Mouse (Mus musculus) G1E-ER4 (cell line): ENCODE measurements around the gene Stim1. TPM values are rescaled to one million over a fixed set of nuclear protein-coding genes. Genes with fewer than 3 reads are reported as not detected.

Source experiments
- GATA1 ChIP-seq: IDR thresholded peaks from one replicate; pipeline ENCODE4 v1.8.0; 2012; ENCODE audit warnings: low read length, inconsistent platforms
- polyA plus RNA-seq: library from polyadenylated mRNA; stranded (reverse); fragments of >175 nt; gene quantifications from 2 replicates; pipeline ENCODE4 v1.2.3, GENCODE M21; 2012

Stim1 gene
- polyA plus RNA-seq, 1 experiment: 16.1 TPM

GRCm38 (mm10) chr7:102314107-102314506 is 46.5 kb downstream of the Stim1 start:
- no peak for TF ChIP-seq GATA1

DNA sequence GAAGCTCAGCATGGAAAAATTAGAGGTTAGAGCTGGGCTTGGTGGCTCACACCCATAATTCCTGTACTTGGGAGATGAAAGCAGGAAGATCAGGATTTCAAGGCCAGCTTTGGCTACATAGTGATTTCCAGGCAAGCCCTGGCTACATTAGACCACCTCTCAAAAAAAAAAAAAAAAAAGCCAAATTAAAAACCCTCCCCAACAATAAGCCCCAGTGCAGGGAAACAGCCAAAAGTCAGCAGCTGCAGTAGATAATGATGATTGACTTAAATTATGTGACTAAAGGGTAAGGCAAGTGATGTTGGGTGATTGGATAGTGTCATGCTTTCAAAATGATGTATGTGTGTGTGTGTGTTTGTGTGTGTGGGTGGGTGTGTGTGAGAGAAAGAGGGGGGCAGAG is 47.3 kb downstream of the Stim1 start:
- TF ChIP-seq GATA1: no peak

DNA sequence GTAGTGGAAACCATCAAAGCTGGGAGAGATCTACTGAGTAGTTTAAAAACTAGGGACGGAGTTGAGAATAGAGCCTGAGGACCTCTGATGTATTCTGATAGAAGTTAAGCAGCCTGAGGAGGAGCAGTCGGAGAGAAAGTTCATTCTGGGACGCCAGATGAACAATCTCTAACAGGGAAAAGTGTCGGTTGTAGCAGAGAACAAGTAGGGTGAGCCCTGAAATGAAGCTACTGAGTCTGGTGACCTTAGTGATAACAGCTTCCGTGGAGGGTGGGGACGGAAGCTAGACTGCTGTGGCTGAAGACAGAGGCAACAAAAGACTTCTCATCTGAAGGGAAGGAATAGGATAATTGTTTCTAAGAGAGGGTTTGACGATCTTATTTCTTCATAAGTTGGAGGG is 47.8 kb downstream of the Stim1 start:
- TF ChIP-seq GATA1: no peak

GRCm38 (mm10) chr7:102317583-102318168 is 50.1 kb downstream of the Stim1 start:
- TF ChIP-seq GATA1: no peak

GRCm38 (mm10) chr7:102322137-102322536 is 54.5 kb downstream of the Stim1 start:
- TF ChIP-seq GATA1: no peak

GRCm38 (mm10) chr7:102326323-102326722 is 58.7 kb downstream of the Stim1 start:
- no peak for TF ChIP-seq GATA1

DNA sequence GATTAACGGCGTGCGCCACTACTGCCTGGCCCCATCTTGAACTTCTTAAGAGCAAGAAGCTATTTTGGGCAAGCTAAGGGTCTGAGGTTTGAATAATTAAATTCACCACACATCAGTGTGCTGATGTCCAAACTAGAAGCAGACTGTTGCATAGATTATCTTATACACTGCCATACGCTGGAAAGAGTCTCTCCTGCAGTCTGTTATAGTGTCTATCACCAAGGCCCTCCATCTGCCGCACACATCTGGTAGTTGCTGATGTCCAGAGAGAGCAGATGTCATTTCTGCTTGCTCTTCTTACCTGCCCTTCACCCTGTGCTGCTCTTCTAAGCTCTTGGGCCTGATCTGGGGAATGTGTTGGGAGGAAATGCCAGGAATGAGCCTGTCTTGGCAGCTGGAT is 62.7 kb downstream of the Stim1 start:
- TF ChIP-seq GATA1: no peak

DNA sequence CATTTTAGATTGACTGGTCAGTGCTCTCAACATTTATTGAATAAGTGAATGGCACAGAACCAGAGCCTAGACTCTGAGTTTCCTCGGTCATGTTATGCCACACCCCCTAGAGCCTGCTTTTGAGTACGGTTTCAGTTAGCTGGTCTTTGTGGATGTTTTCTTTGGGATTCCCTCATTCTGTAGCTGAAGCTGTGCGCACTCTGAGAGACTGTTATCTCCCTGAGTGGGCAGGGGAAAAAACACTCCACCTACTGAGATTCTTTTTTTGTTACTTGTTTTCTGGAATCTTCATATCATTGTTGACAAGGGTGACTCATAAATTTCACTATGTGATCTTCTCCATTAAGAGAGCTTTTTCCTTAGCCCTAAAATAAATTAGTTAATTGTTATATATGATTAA is 63.9 kb downstream of the Stim1 start:
- no peak for TF ChIP-seq GATA1

DNA sequence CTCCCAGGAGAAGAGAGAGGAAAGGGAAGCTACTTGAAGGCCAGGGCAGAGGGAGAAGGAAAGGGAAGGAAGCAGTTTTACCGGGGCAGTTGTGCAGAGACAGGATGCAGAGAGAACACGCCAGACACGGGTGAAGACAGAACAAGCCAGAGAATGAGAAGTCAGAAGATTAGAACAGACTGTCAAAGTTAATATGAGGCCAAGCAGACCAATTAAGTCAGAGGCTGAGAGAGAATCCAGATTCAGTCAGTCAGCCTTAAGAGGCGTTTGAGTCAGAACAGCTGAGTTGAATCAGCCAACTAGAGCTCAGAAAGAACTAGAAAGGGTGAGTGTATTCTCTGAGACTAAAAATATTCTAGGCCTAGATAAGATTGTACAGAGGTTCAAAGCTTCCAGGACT is 66.1 kb downstream of the Stim1 start:
- TF ChIP-seq GATA1: no peak

DNA sequence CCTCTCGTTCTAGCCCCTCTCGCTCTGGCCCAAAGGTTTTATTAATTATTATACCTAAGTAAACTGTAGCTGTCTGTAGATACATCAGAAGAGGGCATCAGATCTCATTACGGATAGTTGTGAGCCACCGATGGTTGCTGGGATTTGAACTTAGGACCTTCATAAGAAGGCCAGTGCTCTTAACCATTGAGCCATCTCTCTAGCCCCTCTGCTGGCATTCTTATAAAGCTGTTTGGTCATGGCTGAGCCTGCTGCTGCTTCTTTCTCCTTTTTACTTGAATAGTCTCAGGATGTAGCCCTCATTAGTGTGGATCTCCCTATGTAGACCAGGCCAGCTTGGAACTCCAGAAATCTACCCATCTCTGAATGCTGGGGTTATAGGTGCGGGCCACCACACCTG is 69.7 kb downstream of the Stim1 start:
- no peak for TF ChIP-seq GATA1

- no peak for TF ChIP-seq GATA1
Observed at GRCm38 (mm10) chr7:102337898-102338297, 70.3 kb downstream of the Stim1 start.

DNA sequence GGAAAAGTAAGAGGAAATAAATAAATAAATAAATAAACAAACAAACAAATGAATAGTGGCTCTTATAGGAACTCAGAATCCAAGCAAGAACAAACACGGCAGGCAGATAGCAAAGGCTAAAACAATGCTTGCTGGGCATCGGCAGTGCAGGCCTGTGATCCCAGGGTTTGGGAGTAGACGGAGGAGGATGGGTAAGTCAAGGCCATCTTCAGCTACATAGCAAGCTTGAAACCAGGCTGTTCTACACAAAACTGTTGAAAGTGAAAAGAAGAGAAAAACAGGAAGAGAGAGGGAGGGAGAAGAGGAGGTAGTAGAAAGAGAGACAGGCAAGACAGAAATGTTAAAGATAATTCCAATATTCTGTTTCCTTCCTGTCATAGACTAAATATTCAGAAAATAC is 71.3 kb downstream of the Stim1 start:
- no peak for TF ChIP-seq GATA1

DNA sequence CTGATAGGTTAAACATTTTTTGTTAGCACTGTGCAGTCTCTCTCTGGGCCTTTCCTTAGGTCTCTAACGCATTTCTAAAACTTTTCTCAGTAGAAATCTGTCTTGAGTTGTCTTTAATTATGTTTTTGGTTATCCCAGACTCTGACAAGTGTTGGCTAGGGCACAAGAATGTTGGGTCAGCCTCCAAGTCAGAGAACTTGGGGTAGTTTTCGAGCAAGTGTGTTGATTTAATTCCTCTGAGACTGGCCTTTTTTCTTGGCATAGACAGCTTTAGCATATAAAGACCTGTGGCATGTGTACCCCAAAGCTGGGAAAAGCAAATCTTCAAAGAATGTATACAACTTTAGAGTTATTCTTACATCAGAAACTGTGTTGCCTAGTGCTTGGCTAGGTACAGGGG is 78.3 kb downstream of the Stim1 start:
- TF ChIP-seq GATA1: no peak

GRCm38 (mm10) chr7:102347327-102347726 is 79.7 kb downstream of the Stim1 start:
- TF ChIP-seq GATA1: no peak

- no peak for TF ChIP-seq GATA1
Observed at GRCm38 (mm10) chr7:102348681-102349080, 81.1 kb downstream of the Stim1 start.

GRCm38 (mm10) chr7:102349236-102349635 is 81.6 kb downstream of the Stim1 start:
- TF ChIP-seq GATA1: no peak

DNA sequence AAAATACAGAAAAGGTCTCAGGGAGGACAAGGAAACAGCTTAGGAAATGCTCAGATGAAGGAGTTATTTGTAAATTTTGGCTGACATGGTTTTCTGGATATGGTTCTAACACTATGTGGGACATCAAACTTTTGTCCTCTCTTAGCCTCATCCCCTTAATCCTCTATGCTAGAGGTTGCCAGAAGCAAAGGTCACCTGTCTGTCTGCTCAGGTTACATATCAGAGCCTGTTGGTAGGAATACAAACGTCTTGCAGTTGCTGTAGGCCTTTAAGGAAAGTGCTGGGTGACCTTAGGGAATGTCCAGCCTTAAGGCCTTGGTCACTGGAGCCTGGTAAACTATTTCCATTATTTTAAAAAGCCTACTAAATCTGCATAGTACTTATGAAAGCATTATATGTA is 85.8 kb downstream of the Stim1 start:
- no peak for TF ChIP-seq GATA1

DNA sequence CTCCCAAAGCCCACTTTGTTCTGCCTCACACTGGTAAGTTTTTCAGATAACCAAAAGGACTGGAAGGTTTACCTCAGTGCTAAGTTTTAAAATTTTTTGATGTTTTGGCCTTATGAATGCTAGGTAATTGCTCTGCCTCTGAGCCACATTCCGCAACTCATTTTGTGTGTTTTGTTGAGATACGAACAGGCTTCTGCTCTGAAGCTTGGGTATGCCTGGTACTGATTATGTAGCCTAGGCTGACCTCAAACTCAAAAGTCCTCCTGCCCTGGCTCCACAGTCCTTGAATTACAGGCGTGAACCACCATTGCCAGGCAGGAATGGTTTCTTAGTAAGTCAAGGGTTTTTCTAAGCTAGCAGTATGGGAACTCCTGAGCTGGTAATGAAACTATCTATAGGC is 90.5 kb downstream of the Stim1 start:
- no peak for TF ChIP-seq GATA1

DNA sequence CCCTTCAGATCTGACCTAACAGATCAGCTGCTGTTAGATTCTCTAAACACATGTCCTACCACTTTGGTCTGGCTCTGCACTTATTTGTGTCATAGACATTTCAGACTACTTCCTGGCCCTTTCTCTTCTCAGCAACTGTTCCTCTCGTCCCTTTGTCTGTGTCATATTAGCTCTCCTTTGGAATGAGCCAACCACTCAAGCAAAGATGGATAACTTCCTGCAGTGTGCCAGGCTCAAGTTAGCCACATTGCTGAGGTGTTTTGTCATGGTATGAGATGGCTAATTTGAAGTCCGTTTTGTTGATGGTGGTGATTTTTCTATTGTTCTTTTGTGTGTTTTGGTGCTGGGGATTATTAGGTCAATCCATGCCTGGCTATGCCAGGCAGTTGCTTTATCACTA is 93.7 kb downstream of the Stim1 start:
- TF ChIP-seq GATA1: no peak
